Mouse (Mus musculus) brain, embryonic 18.5 days (tissue): ENCODE results near the gene Col18a1.
"Not testable (repeated sequence)": the region's sequence is repeated elsewhere in the genome, so short reads cannot be mapped to it uniquely, and the experiment has no call there.

Source experiments
- DNase-seq: peaks from one replicate; pipeline ENCODE4 v3.0.0-alpha.2; 2012; ENCODE audit warnings: low read depth, low spot score

Col18a1 gene

DNA sequence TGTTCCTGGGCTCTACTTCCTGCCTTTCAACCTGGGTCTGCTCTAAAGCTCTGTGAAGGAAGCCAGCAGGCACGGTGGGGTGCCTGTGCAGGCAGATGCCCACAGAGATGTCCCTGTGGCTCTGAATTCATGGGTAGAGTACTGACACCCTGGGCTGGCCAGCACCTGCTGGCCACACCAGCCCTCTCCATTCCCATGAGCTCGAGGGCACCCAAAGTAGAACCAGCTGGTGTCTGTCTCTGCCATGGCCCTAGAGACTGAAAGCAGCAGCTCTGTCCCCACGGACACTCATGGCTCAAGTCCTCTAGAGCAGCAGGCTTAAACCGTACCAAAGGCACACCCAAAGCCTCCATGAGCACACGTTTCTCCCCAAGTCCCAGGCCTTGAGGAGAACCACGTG, 30.1 kb downstream of the Col18a1 start:
- no peak for DNase-seq

DNA sequence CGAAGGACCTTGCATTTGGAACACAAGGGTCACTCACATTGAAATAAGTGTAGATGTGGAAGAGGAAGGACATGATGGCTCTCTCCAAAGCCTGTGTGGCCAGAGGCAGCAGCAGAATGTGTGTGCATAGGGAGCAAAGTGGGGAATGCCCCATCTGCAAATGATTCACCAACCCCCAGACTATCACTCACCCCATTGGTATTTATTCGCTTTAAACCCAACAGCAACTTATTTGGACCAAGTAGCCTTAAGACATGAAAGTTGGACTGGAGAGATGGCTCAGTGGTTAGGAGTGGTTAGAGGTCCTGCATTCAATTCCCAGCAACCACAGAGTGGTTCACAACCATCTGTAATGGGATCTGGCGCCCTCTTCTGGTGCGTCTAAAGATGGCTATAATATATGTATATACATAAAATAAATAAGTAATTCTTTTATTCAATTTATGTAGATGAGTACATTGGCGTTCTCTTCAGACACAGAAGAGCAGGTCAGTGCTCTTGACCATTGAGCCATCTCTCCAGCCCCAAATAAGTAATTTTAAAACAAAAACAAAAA, 31.0 kb downstream of the Col18a1 start:
- no peak for DNase-seq

DNA sequence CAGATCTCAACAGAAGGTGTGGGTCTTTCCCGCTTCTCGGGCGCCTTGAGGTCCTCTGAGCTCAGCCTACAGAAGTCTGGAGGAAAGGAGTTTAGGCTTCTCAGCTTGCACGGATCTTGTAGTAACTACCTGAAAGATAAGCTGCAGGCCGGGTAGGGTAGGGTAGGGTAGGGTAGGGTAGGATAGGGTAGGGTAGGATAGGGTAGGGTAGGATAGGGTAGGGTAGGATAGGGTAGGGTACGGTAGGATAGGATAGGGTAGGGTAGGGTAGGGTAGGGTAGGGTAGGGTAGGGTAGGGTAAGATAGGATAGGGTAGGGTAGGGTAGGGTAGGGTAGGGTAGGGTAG, 31.6 kb downstream of the Col18a1 start:
- not testable (repeated sequence) for DNase-seq

DNA sequence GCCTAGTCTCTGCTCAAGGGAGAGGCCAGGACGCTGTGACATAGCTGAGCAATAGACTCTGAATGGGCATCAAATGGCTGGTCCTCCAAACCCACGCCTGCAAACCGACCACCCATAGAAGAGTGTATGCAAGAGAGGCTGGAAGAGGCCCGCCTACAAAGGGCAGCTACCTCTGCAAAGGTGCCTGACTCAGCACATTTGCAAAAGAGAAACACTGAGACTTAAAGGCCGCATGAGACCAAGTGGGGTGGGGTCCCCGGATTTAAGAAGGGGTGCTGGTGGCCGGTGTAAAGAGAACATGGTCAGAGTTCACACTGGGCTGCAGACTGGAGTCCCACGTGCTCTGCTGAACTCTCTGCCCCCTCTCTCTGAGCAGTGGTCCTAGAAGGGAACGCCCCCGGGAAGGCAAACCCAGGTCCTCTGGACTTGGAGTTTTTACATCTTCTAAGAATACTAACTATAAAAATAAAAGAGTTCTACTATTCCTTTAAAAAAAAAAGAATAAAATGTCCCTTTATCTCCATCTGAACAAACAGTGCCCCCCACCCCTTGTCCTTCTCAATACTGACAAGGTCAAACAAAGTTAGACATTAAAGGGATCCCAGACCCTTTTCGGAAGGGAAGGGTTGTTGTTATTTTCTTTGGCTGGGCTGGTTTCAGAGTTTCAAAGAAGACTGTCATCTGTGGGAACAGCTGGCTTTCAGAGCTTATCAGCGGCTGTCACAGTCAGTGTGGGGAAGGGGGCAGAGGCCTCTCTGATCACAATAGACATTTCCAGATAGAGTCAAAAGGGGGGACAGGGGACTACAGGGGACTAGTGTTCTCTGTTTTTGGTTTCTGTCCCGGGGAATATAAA, 32.2 kb downstream of the Col18a1 start:
- no peak for DNase-seq

DNA sequence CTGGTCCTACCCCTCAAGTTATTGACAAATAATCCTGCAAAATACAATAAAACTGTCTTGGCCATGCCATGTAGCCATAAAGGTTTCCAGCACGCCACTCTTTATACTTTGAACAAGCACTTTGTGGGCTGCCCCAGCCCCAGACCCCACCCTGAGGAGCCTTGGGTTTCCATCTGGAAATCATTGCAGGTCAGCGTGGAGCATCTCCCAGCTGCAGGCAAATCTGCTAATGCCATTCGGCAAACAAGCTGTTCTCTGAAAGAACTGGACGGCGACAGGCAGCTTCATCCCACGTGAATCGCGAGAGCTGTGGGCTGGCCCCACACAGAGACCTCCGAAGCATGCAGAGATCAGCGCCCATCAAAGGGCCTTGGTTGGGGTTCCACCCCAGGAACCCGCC, 34.2 kb downstream of the Col18a1 start:
- no peak for DNase-seq

DNA sequence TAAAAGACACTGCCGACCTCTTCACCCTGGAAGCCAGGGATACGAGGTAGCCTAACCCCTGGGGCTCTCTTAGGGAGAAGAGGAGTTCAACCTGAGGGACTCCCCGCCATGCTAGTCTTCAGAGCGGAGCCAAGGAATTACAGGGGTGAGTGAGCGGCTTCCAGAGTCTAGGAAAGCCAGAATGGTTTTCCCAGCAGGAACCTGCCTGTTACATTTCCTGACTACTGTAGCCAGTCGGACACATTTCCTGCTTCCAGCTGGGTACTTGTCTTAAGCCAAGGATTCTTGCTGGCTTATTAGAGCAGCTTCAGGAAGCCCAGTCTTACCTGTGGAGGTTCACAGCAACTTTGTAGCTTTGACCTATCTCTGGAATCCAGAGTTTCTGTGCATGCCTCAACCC, 34.8 kb downstream of the Col18a1 start:
- no peak for DNase-seq

DNA sequence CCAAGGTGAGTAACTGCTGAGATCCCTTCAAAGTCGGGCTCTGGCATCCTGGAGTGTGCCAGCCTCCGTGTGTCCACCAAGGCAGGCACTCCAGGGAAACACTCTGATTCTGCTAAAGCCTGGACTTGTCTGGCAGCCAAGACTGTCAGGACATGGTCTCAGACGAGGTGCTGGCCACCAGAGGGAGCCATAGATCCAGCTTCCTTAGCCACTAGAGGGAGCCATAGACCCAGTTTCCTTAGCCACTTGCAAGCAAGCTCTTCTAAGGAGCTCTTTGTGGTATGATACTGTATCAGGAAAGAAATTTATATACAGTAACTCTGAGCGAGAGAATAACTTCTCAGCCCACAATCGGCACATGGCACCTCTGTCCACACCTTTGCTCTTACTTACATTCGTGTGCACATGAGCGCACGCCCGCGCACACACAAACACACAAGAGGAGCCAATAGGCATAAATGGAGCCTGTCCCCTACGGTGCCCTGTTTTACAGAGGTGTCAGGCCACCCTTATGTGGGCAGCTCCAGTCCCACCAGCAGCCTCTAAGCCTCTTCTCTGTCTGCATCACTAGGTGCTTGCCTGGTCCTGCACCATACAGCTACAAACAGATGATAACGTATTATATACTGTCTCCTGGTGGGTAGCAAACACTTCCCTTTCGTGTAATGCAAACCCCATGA, 35.6 kb downstream of the Col18a1 start:
- DNase-seq, result peak; percentile 75

DNA sequence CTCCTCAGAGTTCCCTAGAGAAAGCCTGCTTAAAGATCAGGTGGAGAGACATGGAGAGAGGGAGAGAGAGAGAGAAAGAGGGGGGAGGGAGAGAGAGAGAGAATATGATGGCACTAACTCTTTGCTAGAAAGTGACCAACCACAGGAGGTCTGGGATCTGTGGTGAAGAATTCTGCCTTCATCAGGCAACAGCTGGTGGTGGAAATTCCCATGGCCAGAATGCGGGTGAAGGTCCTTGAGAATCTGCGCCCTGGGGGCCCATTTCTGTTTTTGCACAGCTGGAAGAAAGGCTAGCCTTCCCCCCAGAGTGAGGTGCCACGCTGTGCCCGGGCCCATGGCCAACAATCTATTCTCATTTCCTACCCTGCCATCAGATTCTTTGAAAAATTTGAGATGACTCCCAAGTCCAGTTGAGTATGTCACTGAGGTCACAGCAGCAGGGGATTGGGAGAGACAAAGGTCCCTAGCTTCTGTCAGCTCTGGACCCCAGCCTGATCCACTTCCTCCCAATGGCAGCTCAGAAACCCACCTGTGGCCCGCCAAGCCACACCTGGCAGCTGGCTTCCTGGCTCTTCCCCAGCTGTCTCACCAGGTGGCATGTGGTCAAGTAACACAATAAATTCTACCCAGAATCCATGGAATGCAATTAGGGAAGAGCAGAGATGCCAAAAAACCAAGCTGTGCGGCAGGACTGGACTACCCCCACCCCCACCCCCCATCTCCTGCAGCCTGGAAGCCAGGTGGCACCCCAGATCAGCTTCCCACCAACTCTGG, 36.5 kb downstream of the Col18a1 start:
- no peak for DNase-seq

DNA sequence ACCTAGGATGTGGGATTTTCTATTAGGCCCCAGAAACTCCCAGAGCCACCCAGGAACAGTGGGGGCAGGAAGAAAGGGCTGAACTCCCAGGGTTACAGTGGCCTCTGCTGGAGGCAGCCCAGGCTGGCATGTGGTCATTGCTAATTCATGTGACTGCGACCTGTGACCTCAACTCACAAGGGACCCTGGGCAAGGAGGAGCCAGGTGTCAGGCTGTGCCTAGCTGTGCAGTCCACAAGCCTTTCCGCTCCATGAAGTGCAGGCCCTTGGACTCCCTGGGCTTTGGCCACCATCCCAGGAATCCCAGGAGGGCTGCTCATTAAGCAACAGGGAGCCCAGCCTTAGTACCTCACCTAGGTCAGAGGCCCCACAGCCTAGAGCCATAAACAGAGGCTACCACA, 38.4 kb downstream of the Col18a1 start:
- no peak for DNase-seq

DNA sequence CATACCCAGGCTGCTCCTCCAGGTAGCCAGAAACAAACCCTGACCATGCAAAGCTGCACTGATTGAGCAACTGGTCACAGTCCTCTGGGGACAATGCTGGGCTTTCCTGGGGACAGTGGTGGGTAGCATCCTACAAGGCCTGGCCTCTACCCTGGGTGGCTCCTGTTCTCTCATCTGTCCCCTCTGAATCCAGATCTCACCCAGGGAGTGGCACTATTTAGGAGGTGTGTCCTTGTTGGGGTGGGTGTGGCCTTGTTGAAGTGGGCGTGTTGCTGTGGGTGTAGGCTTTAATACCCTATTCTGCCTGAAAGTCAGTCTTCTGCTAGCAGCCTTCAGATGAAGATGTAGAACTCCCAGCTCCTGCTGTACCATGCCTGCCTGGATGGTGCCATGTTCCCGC, 39.8 kb downstream of the Col18a1 start:
- no peak for DNase-seq

DNA sequence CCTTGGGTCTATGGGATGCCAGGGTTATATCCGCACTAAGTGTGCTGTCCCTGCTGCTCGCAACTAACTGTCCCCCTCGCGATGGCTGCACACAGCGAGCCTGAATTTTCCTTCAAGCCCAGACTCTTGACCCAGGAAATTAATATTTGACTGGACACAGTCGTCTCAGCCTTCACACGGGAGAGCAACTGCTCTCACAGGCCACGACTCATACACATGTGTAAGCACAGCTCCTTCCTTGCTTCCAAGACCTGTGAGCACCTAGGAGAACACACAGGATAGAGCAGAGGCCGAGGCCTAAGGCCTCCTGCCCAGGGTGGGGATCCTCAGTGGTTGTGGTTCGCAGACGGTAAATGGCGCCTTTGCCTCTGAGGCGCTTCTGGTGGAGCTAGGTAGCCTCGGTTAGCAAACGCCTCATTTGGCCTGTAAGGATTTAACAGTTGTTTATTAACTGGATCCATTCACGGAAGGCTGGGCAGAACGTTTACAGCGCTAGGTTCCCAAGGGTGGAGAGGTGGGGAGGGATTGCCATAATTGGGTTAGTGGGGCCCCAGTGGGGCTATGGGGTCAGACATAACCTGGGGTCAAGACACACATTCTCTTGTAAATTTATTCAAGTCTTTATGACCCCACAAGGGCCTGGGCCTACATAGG, 41.1 kb downstream of the Col18a1 start:
- no peak for DNase-seq

DNA sequence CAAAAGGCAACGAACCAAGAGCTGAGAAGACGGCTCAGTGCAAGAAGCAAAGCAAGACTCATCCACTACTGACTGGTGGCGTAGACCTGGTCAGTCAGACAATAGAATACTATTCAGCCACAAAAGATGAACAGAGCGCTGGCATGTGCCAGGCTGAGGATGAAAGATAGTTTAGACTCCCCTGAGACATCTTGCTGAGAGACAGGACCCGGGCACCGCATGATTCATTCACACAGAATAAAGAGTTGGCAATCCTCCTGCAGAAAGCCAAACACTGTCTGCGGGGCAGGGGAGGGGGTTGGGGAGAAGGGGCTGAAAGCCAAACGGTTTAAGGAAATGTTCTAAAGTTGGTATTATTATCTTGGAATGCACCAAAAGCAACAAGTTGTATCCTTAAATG, 42.4 kb downstream of the Col18a1 start:
- DNase-seq, result no peak

DNA sequence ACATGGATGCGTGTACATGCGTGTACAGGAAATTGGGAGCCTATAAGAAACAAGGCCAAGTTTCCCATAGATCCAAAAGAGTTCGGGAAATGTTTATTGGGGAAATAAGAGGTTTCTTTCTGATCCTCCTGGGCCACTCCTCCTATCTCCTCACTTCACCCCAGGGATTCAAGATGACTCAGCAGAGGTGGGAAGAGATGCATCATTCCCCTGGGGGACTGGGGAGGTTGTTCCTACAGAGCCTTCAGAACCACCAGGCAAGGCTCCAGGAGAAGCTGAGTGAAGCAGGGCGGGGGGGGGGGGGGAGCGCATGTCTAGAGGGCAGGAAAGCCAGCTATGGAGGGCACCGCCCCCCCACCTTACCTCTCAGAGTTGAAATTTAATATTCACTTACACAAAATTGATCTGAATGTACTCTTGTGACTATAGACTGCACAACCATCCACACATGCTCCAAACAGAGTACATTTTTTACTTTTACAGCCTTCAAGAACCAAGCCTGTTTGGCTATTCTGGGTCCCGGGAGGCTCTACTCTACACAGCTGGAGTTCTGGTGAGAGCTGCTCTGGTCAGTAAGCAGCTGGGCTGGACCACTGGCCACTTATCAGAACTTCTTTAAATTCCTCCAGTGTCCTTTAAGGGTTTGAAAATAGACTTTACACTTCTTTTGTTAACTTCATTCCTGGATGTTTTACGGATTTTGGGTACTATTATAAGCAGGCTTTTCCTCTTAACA, 44.9 kb downstream of the Col18a1 start:
- DNase-seq, result no peak

DNA sequence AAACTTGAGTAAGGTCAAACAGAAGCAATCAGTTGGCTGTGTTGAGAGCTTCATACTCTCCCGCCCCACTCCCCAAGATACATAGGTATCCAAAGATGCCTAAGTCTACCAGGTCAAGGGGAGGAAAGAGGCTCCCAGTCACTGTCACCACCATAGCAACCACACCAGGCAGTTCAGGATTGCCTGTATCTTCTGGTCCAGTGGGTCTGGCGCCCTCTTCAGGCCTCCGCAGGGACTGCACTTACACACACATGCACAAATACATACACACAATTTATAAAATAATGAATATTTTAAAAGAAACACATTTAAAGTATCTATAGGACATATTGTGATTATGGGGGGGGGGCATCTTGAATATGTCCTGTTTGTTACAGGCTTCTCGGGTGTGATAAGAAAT, 45.8 kb downstream of the Col18a1 start:
- no peak for DNase-seq

DNA sequence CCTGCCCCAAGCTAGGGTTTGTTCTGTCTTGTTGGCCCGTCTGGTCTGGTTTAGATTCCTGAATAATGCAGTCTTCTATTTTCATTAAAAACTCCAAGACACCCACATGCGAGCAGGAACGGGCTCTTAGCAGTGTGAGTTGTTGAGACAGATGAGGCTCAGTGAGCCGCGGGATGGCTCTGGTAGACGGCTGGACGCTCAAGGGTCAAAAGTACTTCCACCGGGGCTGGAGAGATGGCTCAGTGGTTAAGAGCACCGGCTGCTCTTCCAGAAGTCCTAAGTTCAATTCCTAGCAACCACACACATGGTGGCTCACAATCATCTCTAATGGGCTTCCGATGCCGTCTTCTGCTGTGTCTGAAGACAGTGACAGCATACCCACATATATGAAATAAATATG, 46.9 kb downstream of the Col18a1 start:
- DNase-seq, result no peak

DNA sequence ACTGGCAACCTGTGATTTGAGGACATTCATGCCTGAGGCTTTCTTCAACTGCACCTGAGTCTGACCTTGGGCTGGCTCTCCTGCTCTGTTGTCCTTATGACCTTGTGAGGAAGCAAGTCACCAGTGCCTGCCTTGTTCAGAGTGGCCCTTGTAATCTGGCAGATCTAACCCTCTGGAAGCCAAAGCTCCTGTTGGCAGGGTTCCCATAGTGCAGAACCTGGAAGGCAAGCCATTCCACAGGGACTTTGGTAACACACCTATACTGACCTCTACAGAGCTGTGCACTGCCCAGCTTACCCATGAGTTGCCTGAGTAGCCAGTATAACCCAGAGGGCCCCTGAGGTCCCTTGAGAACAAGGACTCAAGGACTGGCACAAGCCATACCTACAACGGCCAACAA, 48.0 kb downstream of the Col18a1 start:
- no peak for DNase-seq

DNA sequence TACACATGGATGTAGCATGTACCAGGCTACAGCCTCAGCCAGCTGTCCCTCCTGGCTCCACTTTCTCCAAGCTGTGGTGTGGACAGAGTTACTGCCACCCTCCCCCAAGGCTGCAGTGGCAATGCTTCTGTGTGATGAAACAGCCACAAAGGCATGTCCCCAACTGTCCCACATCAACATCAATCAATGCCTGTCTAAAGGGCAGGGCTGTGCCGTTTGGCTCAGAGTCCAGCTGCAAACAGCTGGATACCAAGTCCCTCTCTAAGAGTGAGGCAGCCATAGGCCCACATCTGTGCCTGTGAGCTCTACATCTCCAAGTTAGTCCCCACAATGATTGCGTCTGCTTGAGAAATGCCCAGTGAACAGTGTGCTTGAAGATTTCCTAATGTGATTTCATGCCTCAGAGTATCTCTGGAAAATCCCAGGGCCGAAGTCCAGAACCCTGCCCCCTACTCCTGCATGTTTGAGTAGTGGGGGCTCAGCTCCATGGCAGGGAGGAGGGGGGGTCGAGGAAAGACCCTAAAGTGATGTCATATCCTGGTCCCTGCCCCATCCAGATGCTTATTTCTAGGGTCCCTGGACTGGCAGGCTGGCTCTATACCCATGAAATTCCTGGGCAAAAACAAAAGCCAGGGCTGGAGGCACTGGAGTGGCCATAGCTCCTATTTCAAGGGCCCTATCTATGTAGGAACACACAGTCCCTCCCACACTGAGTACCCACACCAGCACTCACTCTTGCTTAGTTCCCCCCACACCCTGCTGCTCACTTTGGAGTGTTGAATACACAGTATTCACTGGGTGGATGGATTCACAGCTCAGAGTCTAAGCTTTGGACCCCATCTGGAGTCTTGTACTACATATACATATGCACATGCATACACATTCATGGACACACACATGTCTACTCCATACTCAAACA, 49.6 kb downstream of the Col18a1 start:
- no peak for DNase-seq

DNA sequence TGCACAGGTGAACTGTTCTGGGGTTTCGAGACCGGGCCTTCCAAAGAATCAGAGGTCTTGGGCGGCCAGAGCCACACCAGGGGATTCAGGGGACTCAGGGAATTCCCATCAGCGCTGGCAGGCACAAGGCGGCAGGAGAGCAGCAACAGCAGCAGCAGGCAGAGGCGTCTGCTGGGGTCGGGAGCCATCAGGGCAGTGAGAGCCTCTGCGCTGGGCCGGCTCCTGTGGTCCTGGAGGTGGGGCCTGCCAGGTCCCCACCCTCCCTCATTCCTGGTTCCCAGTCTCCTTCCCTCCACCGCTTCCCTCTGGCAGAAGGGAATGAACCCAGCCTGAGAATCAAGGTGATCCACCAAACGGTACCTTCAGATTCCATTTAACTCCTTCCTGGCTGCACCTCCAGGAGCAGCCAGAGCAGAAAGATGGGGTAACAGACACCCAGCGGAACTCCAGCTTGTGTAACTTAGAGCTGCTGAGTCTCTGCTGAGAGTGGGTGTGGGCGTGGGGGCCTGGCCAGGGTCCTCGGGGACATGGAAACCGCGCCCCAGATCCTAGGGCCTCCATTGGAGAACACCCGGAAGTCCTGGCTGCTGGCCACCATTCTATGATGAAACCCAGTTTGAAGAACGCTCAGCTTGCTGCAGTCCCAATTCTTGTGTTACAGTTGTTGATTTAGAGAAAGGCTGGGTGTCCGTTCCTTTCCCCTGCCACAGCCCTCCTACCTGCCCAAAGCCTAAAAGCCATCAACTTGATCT, 52.7 kb downstream of the Col18a1 start:
- no peak for DNase-seq

DNA sequence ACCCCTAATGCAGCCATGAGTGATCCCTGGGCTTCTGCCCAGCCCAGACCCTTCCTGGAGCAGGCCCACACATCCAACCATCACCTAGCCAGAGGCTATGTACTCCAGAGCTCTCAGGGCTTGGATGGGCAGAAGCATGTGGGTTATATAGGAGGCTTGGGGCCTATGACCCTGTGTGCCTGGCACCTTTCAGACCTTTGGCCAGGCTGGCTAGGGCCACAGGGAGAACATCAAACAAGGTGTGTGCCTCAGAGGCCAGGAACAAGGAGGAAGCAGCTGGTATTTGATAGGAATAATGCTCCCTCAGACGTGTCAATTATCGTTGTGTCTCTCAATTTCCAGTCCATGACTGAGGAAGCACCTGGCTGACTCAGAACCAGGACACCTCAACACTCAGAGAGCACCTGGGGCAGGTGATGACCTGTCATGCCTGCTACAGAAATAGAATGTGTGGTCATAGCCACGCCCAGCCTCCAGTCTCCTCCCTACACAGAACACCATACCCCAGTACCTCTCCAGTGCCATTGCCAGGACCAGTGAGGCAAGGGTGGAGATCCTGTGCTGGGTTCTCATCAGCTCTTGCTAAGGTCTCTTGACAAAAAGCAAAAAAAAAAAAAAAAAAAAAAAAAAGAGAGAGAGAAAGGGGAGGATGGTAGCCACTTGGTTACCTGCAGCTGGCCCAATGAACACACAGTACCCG, 54.6 kb downstream of the Col18a1 start:
- no peak for DNase-seq
